Mouse (Mus musculus): ENCODE results near the gene Atg10.

Atg10 gene

GRCm38 (mm10) chr13:91031836-91032235 is 191.9 kb downstream of the Atg10 start:
- in situ Hi-C loops (cut with MseI, MboI): no loop called here

GRCm38 (mm10) chr13:91023447-91023846 is 200.3 kb downstream of the Atg10 start:
- in situ Hi-C loops (cut with MseI, MboI): no loop called here

GRCm38 (mm10) chr13:91011851-91012250 is 211.9 kb downstream of the Atg10 start:
- in situ Hi-C loops (cut with MseI, MboI): no loop called here

GRCm38 (mm10) chr13:90995034-90995629 is 228.6 kb downstream of the Atg10 start:
- in situ Hi-C loops (cut with MseI, MboI): no loop called here

GRCm38 (mm10) chr13:90993602-90994001 is 230.2 kb downstream of the Atg10 start:
- in situ Hi-C loops (cut with MseI, MboI): no loop called here

- in situ Hi-C loops (cut with MseI, MboI): no loop called here
Measured at GRCm38 (mm10) chr13:90992948-90993347, 230.8 kb downstream of the Atg10 start.

GRCm38 (mm10) chr13:90988226-90988625 is 235.5 kb downstream of the Atg10 start:
- in situ Hi-C loops (cut with MseI, MboI): no loop called here

GRCm38 (mm10) chr13:90985417-90985816 is 238.4 kb downstream of the Atg10 start:
- in situ Hi-C loops (cut with MseI, MboI): no loop called here

GRCm38 (mm10) chr13:90984073-90984472 is 239.7 kb downstream of the Atg10 start:
- in situ Hi-C loops (cut with MseI, MboI): no loop called here

- in situ Hi-C loops (cut with MseI, MboI): no loop called here
Measured at GRCm38 (mm10) chr13:90981798-90982197, 242.0 kb downstream of the Atg10 start.

GRCm38 (mm10) chr13:90980878-90981674 is 242.7 kb downstream of the Atg10 start:
- in situ Hi-C loops (cut with MseI, MboI): no loop called here

- in situ Hi-C loops (cut with MseI, MboI): no loop called here
Measured at GRCm38 (mm10) chr13:90977057-90977456, 246.7 kb downstream of the Atg10 start.

- in situ Hi-C loops (cut with MseI, MboI): loop anchor here (25.0 kb wide), 2 partner anchors 664 to 714 kb away; no protein-coding TSS in a partner anchor
Measured at GRCm38 (mm10) chr13:90973409-90973808, 250.4 kb downstream of the Atg10 start.

- in situ Hi-C loops (cut with MseI, MboI): loop anchor here (25.0 kb wide), 2 partner anchors 667 to 717 kb away; no protein-coding TSS in a partner anchor
Measured at GRCm38 (mm10) chr13:90970259-90971017, 253.3 kb downstream of the Atg10 start.

- in situ Hi-C loops (cut with MseI, MboI): loop anchor here (10.0 to 25.0 kb wide), 3 partner anchors 126 to 718 kb away; no protein-coding TSS in a partner anchor
Measured at GRCm38 (mm10) chr13:90968940-90969339, 254.8 kb downstream of the Atg10 start.

GRCm38 (mm10) chr13:90967422-90967821 is 256.3 kb downstream of the Atg10 start:
- in situ Hi-C loops (cut with MseI, MboI): loop anchor here (10.0 to 25.0 kb wide), 3 partner anchors 127 to 720 kb away; no protein-coding TSS in a partner anchor

GRCm38 (mm10) chr13:90965996-90966395 is 257.8 kb downstream of the Atg10 start:
- in situ Hi-C loops (cut with MseI, MboI): loop anchor here (10.0 to 25.0 kb wide), 3 partner anchors 129 to 721 kb away; no protein-coding TSS in a partner anchor

GRCm38 (mm10) chr13:90964511-90964910 is 259.3 kb downstream of the Atg10 start:
- in situ Hi-C loops (cut with MseI, MboI): loop anchor here (10.0 to 25.0 kb wide), 3 partner anchors 130 to 723 kb away; no protein-coding TSS in a partner anchor

- in situ Hi-C loops (cut with MseI, MboI): loop anchor here (10.0 to 25.0 kb wide), 3 partner anchors 132 to 724 kb away; no protein-coding TSS in a partner anchor
Measured at GRCm38 (mm10) chr13:90962836-90963760, 260.7 kb downstream of the Atg10 start.

- in situ Hi-C loops (cut with MseI, MboI): loop anchor here (10.0 to 25.0 kb wide), 3 partner anchors 134 to 727 kb away; no protein-coding TSS in a partner anchor
Measured at GRCm38 (mm10) chr13:90960591-90960990, 263.2 kb downstream of the Atg10 start.
